Mouse (Mus musculus) neural tube, embryonic 15.5 days (tissue): ENCODE results near the gene Usp24. TPM values are rescaled to one million over a fixed set of nuclear protein-coding genes. Genes with fewer than 3 reads are reported as not detected.

ENCODE experiments used
- ATAC-seq: fragments of 200-750 bp; cut with Nextera tagmentation; 2 replicates; pipeline ENCODE4 v1.8.0; 2017; ENCODE audit warnings: mild to moderate bottlenecking, moderate TSS enrichment, moderate library complexity; ENCODE audit not compliant: low FRiP score
- H3K27ac ChIP-seq: fragments of 300-500 bp; sonication (generic); replicated peaks from 2 replicates; pipeline ENCODE4 v1.5.1; 2015; ENCODE audit warnings: mild to moderate bottlenecking, inconsistent platforms
- H3K27me3 ChIP-seq: fragments of 300-500 bp; sonication (generic); replicated peaks from 2 replicates; pipeline ENCODE4 v1.6.1; 2015; ENCODE audit warnings: inconsistent platforms
- H3K36me3 ChIP-seq: fragments of 300-500 bp; sonication (generic); 2 replicates; pipeline ENCODE4 v1.6.1; 2015; ENCODE audit warnings: inconsistent platforms
- H3K4me1 ChIP-seq: fragments of 300-500 bp; sonication (generic); 2 replicates; pipeline ENCODE4 v1.6.1; 2015; ENCODE audit warnings: inconsistent platforms
- H3K4me2 ChIP-seq: fragments of 300-500 bp; sonication (generic); 2 replicates; pipeline ENCODE4 v1.6.1; 2015; ENCODE audit warnings: inconsistent platforms, mild to moderate bottlenecking, moderate library complexity
- H3K4me3 ChIP-seq: fragments of 300-500 bp; sonication (generic); replicated peaks from 2 replicates; pipeline ENCODE4 v1.5.1; 2015; ENCODE audit warnings: mild to moderate bottlenecking, inconsistent platforms
- H3K9ac ChIP-seq: fragments of 300-500 bp; sonication (generic); replicated peaks from 2 replicates; pipeline ENCODE4 v1.6.1; 2015; ENCODE audit warnings: mild to moderate bottlenecking, inconsistent platforms
- H3K9me3 ChIP-seq: fragments of 300-500 bp; sonication (generic); replicated peaks from 2 replicates; pipeline ENCODE4 v1.6.1; 2016; ENCODE audit warnings: inconsistent platforms
- WGBS: fragments of 180-500 bp; shearing (Covaris S2); methylation state at CpG from one replicate; pipeline ENCODE4 v1.1.7; 2015; ENCODE audit warnings: mixed read lengths; 5-methylcytosine and 5-hydroxymethylcytosine counted together
- polyA plus RNA-seq: library from polyadenylated mRNA; unstranded; fragments of >200 nt; fragmentation: Nextera tagmentation; extraction: Ambion mirVana; gene quantifications from 2 replicates; pipeline ENCODE4 v1.2.1, GENCODE M21; 2015

Usp24 gene
- polyA plus RNA-seq, 1 experiment from 2014 or later: 7.4 TPM

- no peaks in the 10 kb centered on the region for H3K9me3 ChIP-seq
- peaks cover 2% of the 10 kb centered on the region; the same call in 1 of the 2 replicates for H3K4me1 ChIP-seq
- 43% methylated on average over 14 of the region's 14 CpGs for WGBS
- H3K4me2 ChIP-seq: no peak overlapping the region
- H3K9ac ChIP-seq: no peak overlapping the region
- H3K36me3 ChIP-seq: peaks cover 50% of the 10 kb centered on the region
- no peak overlapping the region for H3K27ac ChIP-seq
- ATAC-seq: no peak
- H3K27me3 ChIP-seq: no peaks in the 10 kb centered on the region
- H3K4me3 ChIP-seq: no peak overlapping the region
These were observed 63.0 kb downstream of the Usp24 start for GRCm38 (mm10) chr4:106378839-106379572.

GRCm38 (mm10) chr4:106381131-106381530, 65.1 kb downstream of the Usp24 start:
- Histone ChIP-seq H3K4me1 (peaks cover 2% of the 10 kb centered on the region; the same call in 1 of the 2 replicates), H3K4me3 (no peak overlapping the region), H3K27me3 (no peaks in the 10 kb centered on the region), H3K36me3 (peaks cover 66% of the 10 kb centered on the region), H3K27ac (no peak overlapping the region), H3K9me3 (no peaks in the 10 kb centered on the region), H3K9ac (no peak overlapping the region), H3K4me2 (no peak overlapping the region)
- 85% methylated on average over 5 of the region's 5 CpGs for WGBS
- ATAC-seq: no peak

GRCm38 (mm10) chr4:106389908-106390307, 73.9 kb downstream of the Usp24 start:
- ATAC-seq: no peak
- Histone ChIP-seq H3K36me3 (peaks cover 71% of the 10 kb centered on the region), H3K9ac (no peak overlapping the region), H3K4me1 (no peaks in the 10 kb centered on the region), H3K9me3 (no peaks in the 10 kb centered on the region), H3K4me3 (no peak overlapping the region), H3K27ac (peak overlapping the region; percentile 18; the same call in 1 of the 2 replicates), H3K4me2 (no peak overlapping the region), H3K27me3 (no peaks in the 10 kb centered on the region)
- WGBS: 82% methylated on average over 3 of the region's 3 CpGs

GRCm38 (mm10) chr4:106409621-106410020, 93.6 kb downstream of the Usp24 start:
- no peak overlapping the region for H3K4me2 ChIP-seq
- no peaks in the 10 kb centered on the region for H3K27me3 ChIP-seq
- no peak overlapping the region for H3K9ac ChIP-seq
- H3K4me3 ChIP-seq: no peak overlapping the region
- H3K9me3 ChIP-seq: no peaks in the 10 kb centered on the region
- H3K36me3 ChIP-seq: peaks cover 75% of the 10 kb centered on the region
- no peak for ATAC-seq
- H3K4me1 ChIP-seq: no peaks in the 10 kb centered on the region
- no peak overlapping the region for H3K27ac ChIP-seq
- WGBS: 89% methylated on average over 14 of the region's 14 CpGs

- no peaks in the 10 kb centered on the region for H3K4me1 ChIP-seq
- no peak overlapping the region for H3K9ac ChIP-seq
- no peaks in the 10 kb centered on the region for H3K9me3 ChIP-seq
- H3K4me2 ChIP-seq: no peak overlapping the region
- no peak overlapping the region for H3K27ac ChIP-seq
- no peak overlapping the region for H3K4me3 ChIP-seq
- WGBS: 72% methylated on average over 3 of the region's 3 CpGs
- H3K27me3 ChIP-seq: no peaks in the 10 kb centered on the region
- ATAC-seq: no peak
- peaks cover 72% of the 10 kb centered on the region for H3K36me3 ChIP-seq
These were observed 103.2 kb downstream of the Usp24 start for GRCm38 (mm10) chr4:106419256-106419655.

- H3K27ac ChIP-seq: no peak overlapping the region
- no peak for ATAC-seq
- peaks cover 72% of the 10 kb centered on the region for H3K36me3 ChIP-seq
- H3K9ac ChIP-seq: no peak overlapping the region
- no peaks in the 10 kb centered on the region for H3K4me1 ChIP-seq
- 82% methylated on average over 6 of the region's 6 CpGs for WGBS
- no peaks in the 10 kb centered on the region for H3K9me3 ChIP-seq
- H3K4me3 ChIP-seq: no peak overlapping the region
- H3K4me2 ChIP-seq: no peak overlapping the region
- no peaks in the 10 kb centered on the region for H3K27me3 ChIP-seq
These were observed 103.8 kb downstream of the Usp24 start for GRCm38 (mm10) chr4:106419791-106420190.

GRCm38 (mm10) chr4:106422597-106422996, 106.6 kb downstream of the Usp24 start:
- no peak overlapping the region for H3K9ac ChIP-seq
- H3K4me3 ChIP-seq: no peak overlapping the region
- ATAC-seq: no peak
- H3K36me3 ChIP-seq: peaks cover 72% of the 10 kb centered on the region
- no peaks in the 10 kb centered on the region for H3K27me3 ChIP-seq
- no peaks in the 10 kb centered on the region for H3K9me3 ChIP-seq
- no peak overlapping the region for H3K27ac ChIP-seq
- 93% methylated on average over 3 of the region's 3 CpGs for WGBS
- no peaks in the 10 kb centered on the region for H3K4me1 ChIP-seq
- H3K4me2 ChIP-seq: no peak overlapping the region

GRCm38 (mm10) chr4:106424560-106424959, 108.5 kb downstream of the Usp24 start:
- Histone ChIP-seq H3K27me3 (no peaks in the 10 kb centered on the region), H3K9me3 (no peaks in the 10 kb centered on the region), H3K36me3 (peaks cover 70% of the 10 kb centered on the region), H3K4me1 (no peaks in the 10 kb centered on the region), H3K9ac (no peak overlapping the region), H3K27ac (no peak overlapping the region), H3K4me3 (no peak overlapping the region), H3K4me2 (no peak overlapping the region)
- no peak for ATAC-seq
- WGBS: 85% methylated on average over 1 of the region's 1 CpGs

- Histone ChIP-seq H3K4me1 (no peaks in the 10 kb centered on the region), H3K4me2 (no peak overlapping the region), H3K9me3 (no peaks in the 10 kb centered on the region), H3K4me3 (no peak overlapping the region), H3K36me3 (peaks cover 72% of the 10 kb centered on the region), H3K27me3 (no peaks in the 10 kb centered on the region), H3K9ac (no peak overlapping the region), H3K27ac (no peak overlapping the region)
- ATAC-seq: no peak
- 65% methylated on average over 5 of the region's 5 CpGs for WGBS
These were observed 110.3 kb downstream of the Usp24 start for GRCm38 (mm10) chr4:106426286-106426685.

GRCm38 (mm10) chr4:106428616-106429015, 112.6 kb downstream of the Usp24 start:
- Histone ChIP-seq H3K9ac (no peak overlapping the region), H3K9me3 (no peaks in the 10 kb centered on the region), H3K4me1 (no peaks in the 10 kb centered on the region), H3K27ac (no peak overlapping the region), H3K4me3 (no peak overlapping the region), H3K27me3 (no peaks in the 10 kb centered on the region), H3K36me3 (peaks cover 78% of the 10 kb centered on the region), H3K4me2 (no peak overlapping the region)
- no peak for ATAC-seq
- WGBS: 92% methylated on average over 6 of the region's 6 CpGs

GRCm38 (mm10) chr4:106429106-106429505, 113.1 kb downstream of the Usp24 start:
- Histone ChIP-seq H3K9ac (no peak overlapping the region), H3K9me3 (no peaks in the 10 kb centered on the region), H3K36me3 (peaks cover 81% of the 10 kb centered on the region), H3K27me3 (no peaks in the 10 kb centered on the region), H3K4me3 (no peak overlapping the region), H3K4me1 (no peaks in the 10 kb centered on the region), H3K4me2 (no peak overlapping the region), H3K27ac (no peak overlapping the region)
- WGBS: 84% methylated on average over 7 of the region's 7 CpGs
- ATAC-seq: no peak

- Histone ChIP-seq H3K27ac (no peak overlapping the region), H3K9me3 (no peaks in the 10 kb centered on the region), H3K27me3 (no peaks in the 10 kb centered on the region), H3K4me3 (no peak overlapping the region), H3K36me3 (peaks cover 77% of the 10 kb centered on the region), H3K4me2 (no peak overlapping the region), H3K9ac (no peak overlapping the region), H3K4me1 (no peaks in the 10 kb centered on the region)
- no peak for ATAC-seq
- WGBS: 95% methylated on average over 5 of the region's 5 CpGs
These were observed 114.4 kb downstream of the Usp24 start for GRCm38 (mm10) chr4:106430431-106430830.
